Mouse (Mus musculus): Measurements from ENCODE around the gene Dchs2. TPM values are rescaled to one million over a fixed set of nuclear protein-coding genes. Genes with fewer than 3 reads are reported as not detected.

The Dchs2 gene
- total and polyA plus RNA-seq, 2 experiments from 2014 or later = 0.54 to 7.6 TPM

DNA sequence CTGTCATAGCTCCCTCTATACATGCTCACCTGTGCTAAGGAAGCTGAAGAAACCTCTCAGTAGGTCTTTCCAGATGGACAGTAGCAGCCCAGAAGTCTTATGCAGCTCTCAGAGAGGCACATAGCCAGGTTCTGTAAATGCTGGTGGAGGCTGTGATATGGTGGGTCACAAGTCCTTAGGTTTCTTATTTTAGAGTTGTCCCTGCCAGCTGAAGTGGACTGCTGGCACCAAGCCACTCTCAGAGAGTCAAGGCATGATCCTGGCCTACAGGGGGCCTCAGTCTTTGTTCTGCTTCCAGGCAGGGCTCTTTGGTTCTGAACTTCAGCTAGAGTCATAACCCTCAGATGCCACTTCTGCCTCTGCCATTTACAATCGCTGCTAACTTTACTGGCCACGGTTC lies 11.1 kb downstream of the Dchs2 start:
- DNase-seq (ENCODE audit: low spot score) (no peak), ATAC-seq (ENCODE audit: low FRiP score) (no peak)
- Histone ChIP-seq H3K27me3 (ENCODE audit: insufficient read depth, low read length) (no peaks in the 10 kb centered on the region), H3K27ac (ENCODE audit: low read depth, low read length) (no peak overlapping the region), H3K36me3 (ENCODE audit: insufficient read depth, low read length) (no peaks in the 10 kb centered on the region), H3K4me1 (ENCODE audit: insufficient read depth, low read length) (no peaks in the 10 kb centered on the region), H3K9me3 (ENCODE audit: low read length) (no peaks in the 10 kb centered on the region), H3K4me2 (ENCODE audit: low read depth, low read length, poor library complexity, severe bottlenecking) (no peak overlapping the region), H3K9ac (replicated peaks; ENCODE audit: low read length, poor library complexity, severe bottlenecking) (no peak overlapping the region), H3K4me3 (ENCODE audit: low read depth, low read length) (no peak overlapping the region)
- TF ChIP-seq CTCF (IDR thresholded peaks at IDR 0.05) = no peak
- WGBS = 90% methylated on average over 2 of the region's 2 CpGs

GRCm38 (mm10) chr3:83145610-83146009 lies 17.9 kb downstream of the Dchs2 start:
- Histone ChIP-seq H3K27ac (ENCODE audit: low read depth, low read length) (no peak overlapping the region), H3K4me3 (ENCODE audit: low read depth, low read length) (no peak overlapping the region), H3K4me2 (ENCODE audit: low read depth, low read length, poor library complexity, severe bottlenecking) (no peak overlapping the region), H3K4me1 (ENCODE audit: insufficient read depth, low read length) (0 out of 2 replicates have a peak, but pooled peaks cover 3% of the 10 kb centered on the region), H3K27me3 (ENCODE audit: insufficient read depth, low read length) (no peaks in the 10 kb centered on the region), H3K9me3 (ENCODE audit: low read length) (no peaks in the 10 kb centered on the region), H3K9ac (replicated peaks; ENCODE audit: low read length, poor library complexity, severe bottlenecking) (no peak overlapping the region), H3K36me3 (ENCODE audit: insufficient read depth, low read length) (no peaks in the 10 kb centered on the region)
- 64% methylated on average over 3 of the region's 3 CpGs for WGBS
- DNase-seq (ENCODE audit: low spot score) = no peak
- no peak for ATAC-seq (ENCODE audit: low FRiP score)
- TF ChIP-seq CTCF (IDR thresholded peaks at IDR 0.05) = no peak

GRCm38 (mm10) chr3:83147273-83148054 lies 19.7 kb downstream of the Dchs2 start:
- no peak; the same call in 1 of the 2 replicates for ATAC-seq (ENCODE audit: low FRiP score)
- no peaks in the 10 kb centered on the region for H3K9me3 ChIP-seq (ENCODE audit: low read length)
- no peaks in the 10 kb centered on the region for H3K36me3 ChIP-seq (ENCODE audit: insufficient read depth, low read length)
- no peak overlapping the region for H3K4me3 ChIP-seq (ENCODE audit: low read depth, low read length)
- DNase-seq (ENCODE audit: low spot score) = no peak
- WGBS = 76% methylated on average over 6 of the region's 6 CpGs
- H3K4me2 ChIP-seq (ENCODE audit: low read depth, low read length, poor library complexity, severe bottlenecking) = no peak overlapping the region
- H3K27me3 ChIP-seq (ENCODE audit: insufficient read depth, low read length) = no peaks in the 10 kb centered on the region
- H3K27ac ChIP-seq (ENCODE audit: low read depth, low read length) = peak overlapping the region; percentile 4; the same call in 1 of the 2 replicates
- H3K9ac ChIP-seq (replicated peaks; ENCODE audit: low read length, poor library complexity, severe bottlenecking) = no peak overlapping the region
- no peak for TF ChIP-seq CTCF (IDR thresholded peaks at IDR 0.05)
- 0 out of 2 replicates have a peak, but pooled peaks cover 3% of the 10 kb centered on the region for H3K4me1 ChIP-seq (ENCODE audit: insufficient read depth, low read length)

DNA sequence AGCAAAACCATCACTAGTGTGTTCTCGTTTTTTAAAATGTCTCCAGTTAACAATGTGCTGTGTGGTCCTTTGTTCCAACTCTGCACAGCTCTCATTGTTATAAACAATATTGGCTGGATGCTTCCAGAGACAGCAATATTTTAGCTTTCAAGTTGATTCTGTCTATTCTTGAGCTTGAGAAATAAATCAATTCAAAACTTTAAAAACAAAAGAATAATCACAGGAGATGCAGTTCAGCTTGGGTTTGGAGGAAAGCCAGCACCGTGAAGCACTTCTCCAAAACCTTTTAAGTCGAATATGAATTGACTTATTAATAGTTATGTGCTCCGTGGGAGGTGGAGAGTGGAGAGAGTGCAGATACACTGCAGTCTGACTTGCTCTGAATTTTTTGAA lies 20.3 kb downstream of the Dchs2 start:
- no peak for DNase-seq (ENCODE audit: low spot score)
- ATAC-seq (ENCODE audit: low FRiP score) = no peak
- Histone ChIP-seq H3K36me3 (ENCODE audit: insufficient read depth, low read length) (no peaks in the 10 kb centered on the region), H3K4me1 (ENCODE audit: insufficient read depth, low read length) (0 out of 2 replicates have a peak, but pooled peaks cover 3% of the 10 kb centered on the region), H3K4me2 (ENCODE audit: low read depth, low read length, poor library complexity, severe bottlenecking) (no peak overlapping the region), H3K9me3 (ENCODE audit: low read length) (no peaks in the 10 kb centered on the region), H3K27me3 (ENCODE audit: insufficient read depth, low read length) (no peaks in the 10 kb centered on the region), H3K4me3 (ENCODE audit: low read depth, low read length) (no peak overlapping the region), H3K9ac (replicated peaks; ENCODE audit: low read length, poor library complexity, severe bottlenecking) (no peak overlapping the region), H3K27ac (ENCODE audit: low read depth, low read length) (peak overlapping the region; percentile 4; the same call in 1 of the 2 replicates)
- 12% methylated on average over 4 of the region's 4 CpGs for WGBS
- no peak for TF ChIP-seq CTCF (IDR thresholded peaks at IDR 0.05)

DNA sequence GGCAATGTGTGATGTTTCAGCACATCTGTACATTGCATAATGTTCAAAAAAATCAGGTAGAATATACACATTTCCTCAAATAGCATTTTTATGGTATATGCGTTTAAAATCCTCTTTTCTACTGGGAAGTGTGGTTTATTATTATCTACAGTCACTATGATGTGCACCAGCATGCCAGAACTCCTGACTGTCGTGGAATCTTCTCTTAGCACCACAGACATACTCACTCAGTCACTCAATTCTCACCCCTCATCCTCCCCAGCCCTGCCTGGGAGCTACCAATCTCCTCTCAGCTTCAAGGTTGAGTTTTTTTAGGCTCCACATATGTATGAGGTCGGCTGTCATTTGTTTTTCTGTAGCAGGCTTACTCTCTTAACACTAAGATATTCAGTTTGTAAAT lies 20.8 kb downstream of the Dchs2 start:
- no peak for TF ChIP-seq CTCF (IDR thresholded peaks at IDR 0.05)
- H3K4me1 ChIP-seq (ENCODE audit: insufficient read depth, low read length) = 0 out of 2 replicates have a peak, but pooled peaks cover 3% of the 10 kb centered on the region
- H3K36me3 ChIP-seq (ENCODE audit: insufficient read depth, low read length) = no peaks in the 10 kb centered on the region
- H3K27ac ChIP-seq (ENCODE audit: low read depth, low read length) = no peak overlapping the region
- WGBS = 55% methylated on average over 3 of the region's 3 CpGs
- H3K4me2 ChIP-seq (ENCODE audit: low read depth, low read length, poor library complexity, severe bottlenecking) = no peak overlapping the region
- ATAC-seq (ENCODE audit: low FRiP score) (no peak), DNase-seq (ENCODE audit: low spot score) (no peak)
- no peaks in the 10 kb centered on the region for H3K27me3 ChIP-seq (ENCODE audit: insufficient read depth, low read length)
- no peaks in the 10 kb centered on the region for H3K9me3 ChIP-seq (ENCODE audit: low read length)
- H3K9ac ChIP-seq (replicated peaks; ENCODE audit: low read length, poor library complexity, severe bottlenecking) = no peak overlapping the region
- no peak overlapping the region for H3K4me3 ChIP-seq (ENCODE audit: low read depth, low read length)

- no peak for TF ChIP-seq CTCF (IDR thresholded peaks at IDR 0.05)
- no peak overlapping the region for H3K4me3 ChIP-seq (ENCODE audit: low read depth, low read length)
- H3K9ac ChIP-seq (replicated peaks; ENCODE audit: low read length, poor library complexity, severe bottlenecking) = no peak overlapping the region
- DNase-seq (ENCODE audit: low spot score) = peak; percentile 55
- ATAC-seq (ENCODE audit: low FRiP score) = 0 out of 2 replicates have a peak, but pooled peaks have one; percentile 13
- H3K36me3 ChIP-seq (ENCODE audit: insufficient read depth, low read length) = no peaks in the 10 kb centered on the region
- H3K27ac ChIP-seq (ENCODE audit: low read depth, low read length) = no peak overlapping the region
- 36% methylated on average over 4 of the region's 4 CpGs for WGBS
- no peaks in the 10 kb centered on the region for H3K9me3 ChIP-seq (ENCODE audit: low read length)
- H3K4me2 ChIP-seq (ENCODE audit: low read depth, low read length, poor library complexity, severe bottlenecking) = no peak overlapping the region
- H3K27me3 ChIP-seq (ENCODE audit: insufficient read depth, low read length) = no peaks in the 10 kb centered on the region
- no peaks in the 10 kb centered on the region for H3K4me1 ChIP-seq (ENCODE audit: insufficient read depth, low read length)
Measured at GRCm38 (mm10) chr3:83155600-83155999, 27.9 kb downstream of the Dchs2 start.

Measured in midbrain, postnatal 0 days (tissue).